Mouse (Mus musculus) intestine, embryonic 14.5 days (tissue): Measurements from ENCODE around the gene Miga1. TPM values are rescaled to one million over a fixed set of nuclear protein-coding genes. Genes with fewer than 3 reads are reported as not detected.

Source experiments
- ATAC-seq: fragments of 200-750 bp; cut with Nextera tagmentation; replicated peaks from 2 replicates; pipeline ENCODE4 v1.8.0; 2017; ENCODE audit warnings: low read depth, moderate number of reproducible peaks, moderate TSS enrichment, moderate library complexity; ENCODE audit not compliant: low FRiP score, low TSS enrichment
- DNase-seq: peaks from one replicate; pipeline ENCODE4 v3.0.0-alpha.2; 2018; ENCODE audit warnings: low spot score
- H3K27ac ChIP-seq: fragments of 300-500 bp; sonication (generic); 2 replicates; pipeline ENCODE4 v1.5.1; 2014; ENCODE audit warnings: low read depth, mild to moderate bottlenecking, control low read depth
- H3K27me3 ChIP-seq: fragments of 300-500 bp; sonication (generic); replicated peaks from 2 replicates; pipeline ENCODE4 v1.6.1; 2014; ENCODE audit warnings: low read length, control low read depth; ENCODE audit not compliant: control insufficient read depth, insufficient read depth
- H3K36me3 ChIP-seq: fragments of 300-500 bp; sonication (generic); 2 replicates; pipeline ENCODE4 v1.6.1; 2014; ENCODE audit warnings: low read length, control low read depth; ENCODE audit not compliant: control insufficient read depth, insufficient read depth
- H3K4me1 ChIP-seq: fragments of 300-500 bp; sonication (generic); replicated peaks from 2 replicates; pipeline ENCODE4 v1.6.1; 2014; ENCODE audit warnings: low read length, control low read depth, mixed read lengths; ENCODE audit not compliant: control insufficient read depth, insufficient read depth
- H3K4me2 ChIP-seq: fragments of 300-500 bp; sonication (generic); 2 replicates; pipeline ENCODE4 v1.6.1; 2014; ENCODE audit warnings: low read length
- H3K4me3 ChIP-seq: fragments of 300-500 bp; sonication (generic); 2 replicates; pipeline ENCODE4 v1.5.1; 2014; ENCODE audit warnings: low read depth, low read length, control low read depth, mixed read lengths
- H3K9ac ChIP-seq: fragments of 300-500 bp; sonication (generic); 2 replicates; pipeline ENCODE4 v1.6.1; 2014; ENCODE audit warnings: mild to moderate bottlenecking, low read length
- H3K9me3 ChIP-seq: fragments of 300-500 bp; sonication (generic); 2 replicates; pipeline ENCODE4 v1.6.1; 2016; ENCODE audit warnings: low read length, control low read depth; ENCODE audit not compliant: control insufficient read depth
- WGBS: fragments of 180-500 bp; shearing (Covaris S2); extraction: QIAGEN DNeasy Blood & Tissue Kit; methylation state at CpG from one replicate; pipeline ENCODE4 v1.1.7; 2014; 5-methylcytosine and 5-hydroxymethylcytosine counted together
- polyA plus RNA-seq: library from polyadenylated mRNA; unstranded; fragments of >200 nt; fragmentation: Nextera tagmentation; extraction: Ambion mirVana; gene quantifications from 2 replicates; pipeline ENCODE4 v1.2.1, GENCODE M21; 2014

Miga1 gene
- polyA plus RNA-seq, 1 experiment from 2014 or later = 19.2 TPM

- Histone ChIP-seq H3K27me3 (no peaks in the 10 kb centered on the region), H3K27ac (no peak overlapping the region), H3K9me3 (no peaks in the 10 kb centered on the region), H3K4me1 (no peaks in the 10 kb centered on the region; the same call in 1 of the 2 replicates), H3K36me3 (no peaks in the 10 kb centered on the region), H3K4me3 (no peak overlapping the region), H3K4me2 (no peak overlapping the region), H3K9ac (no peak overlapping the region)
- 87% methylated on average over 3 of the region's 3 CpGs for WGBS
- ATAC-seq = no peak
- no peak for DNase-seq
These were observed 82.7 kb downstream of the Miga1 start for GRCm38 (mm10) chr3:152257528-152257927.

- no peak overlapping the region for H3K4me3 ChIP-seq
- H3K27me3 ChIP-seq = no peaks in the 10 kb centered on the region
- no peaks in the 10 kb centered on the region; the same call in 1 of the 2 replicates for H3K4me1 ChIP-seq
- no peak overlapping the region for H3K27ac ChIP-seq
- H3K36me3 ChIP-seq = peaks cover 11% of the 10 kb centered on the region
- DNase-seq (no peak), ATAC-seq (no peak)
- H3K9ac ChIP-seq = no peak overlapping the region
- 82% methylated on average over 1 of the region's 1 CpGs for WGBS
- H3K9me3 ChIP-seq = no peaks in the 10 kb centered on the region
- no peak overlapping the region for H3K4me2 ChIP-seq
These were observed 89.7 kb downstream of the Miga1 start for GRCm38 (mm10) chr3:152250487-152250886.

GRCm38 (mm10) chr3:152247708-152248107, 92.5 kb downstream of the Miga1 start:
- Histone ChIP-seq H3K36me3 (peaks cover 14% of the 10 kb centered on the region), H3K27ac (no peak overlapping the region), H3K9me3 (peaks cover 2% of the 10 kb centered on the region; the same call in 1 of the 2 replicates), H3K4me1 (no peaks in the 10 kb centered on the region), H3K9ac (no peak overlapping the region), H3K4me2 (no peak overlapping the region), H3K4me3 (no peak overlapping the region), H3K27me3 (no peaks in the 10 kb centered on the region)
- DNase-seq (no peak), ATAC-seq (no peak)
- 87% methylated on average over 12 of the region's 12 CpGs for WGBS

- no peak for DNase-seq
- Histone ChIP-seq H3K4me2 (no peak overlapping the region), H3K27me3 (no peaks in the 10 kb centered on the region), H3K27ac (no peak overlapping the region), H3K9me3 (peaks cover 2% of the 10 kb centered on the region; the same call in 1 of the 2 replicates), H3K4me1 (no peaks in the 10 kb centered on the region), H3K36me3 (peaks cover 19% of the 10 kb centered on the region), H3K9ac (no peak overlapping the region), H3K4me3 (no peak overlapping the region)
- 78% methylated on average over 5 of the region's 5 CpGs for WGBS
- ATAC-seq = no peak
These were observed 94.8 kb downstream of the Miga1 start for GRCm38 (mm10) chr3:152245273-152245910.

GRCm38 (mm10) chr3:152243304-152243703, 96.9 kb downstream of the Miga1 start:
- no peaks in the 10 kb centered on the region for H3K27me3 ChIP-seq
- 78% methylated on average over 4 of the region's 4 CpGs for WGBS
- peaks cover 25% of the 10 kb centered on the region for H3K36me3 ChIP-seq

GRCm38 (mm10) chr3:152241098-152241497, 99.1 kb downstream of the Miga1 start:
- no peak for DNase-seq
- no peak overlapping the region for H3K4me2 ChIP-seq
- H3K4me1 ChIP-seq = no peaks in the 10 kb centered on the region
- H3K36me3 ChIP-seq = peaks cover 43% of the 10 kb centered on the region
- H3K27ac ChIP-seq = no peak overlapping the region
- peaks cover 2% of the 10 kb centered on the region; the same call in 1 of the 2 replicates for H3K9me3 ChIP-seq
- 58% methylated on average over 3 of the region's 3 CpGs for WGBS
- no peak for ATAC-seq
- no peak overlapping the region for H3K4me3 ChIP-seq
- no peak overlapping the region for H3K9ac ChIP-seq
- H3K27me3 ChIP-seq = no peaks in the 10 kb centered on the region

More at GRCm38 (mm10) chr3:152243304-152243703, 96.9 kb downstream of the Miga1 start:
- DNase-seq = no peak
- no peaks in the 10 kb centered on the region for H3K4me1 ChIP-seq
- no peak for ATAC-seq
- H3K9ac ChIP-seq = no peak overlapping the region
- peaks cover 2% of the 10 kb centered on the region; the same call in 1 of the 2 replicates for H3K9me3 ChIP-seq
- no peak overlapping the region for H3K4me2 ChIP-seq
- H3K27ac ChIP-seq = no peak overlapping the region
- H3K4me3 ChIP-seq = no peak overlapping the region

GRCm38 (mm10) chr3:152239592-152239991, 100.6 kb downstream of the Miga1 start:
- peaks cover 54% of the 10 kb centered on the region for H3K36me3 ChIP-seq
- H3K27ac ChIP-seq = no peak overlapping the region
- ATAC-seq (no peak), DNase-seq (no peak)
- H3K9ac ChIP-seq = no peak overlapping the region
- H3K4me3 ChIP-seq = no peak overlapping the region
- H3K4me2 ChIP-seq = no peak overlapping the region
- H3K27me3 ChIP-seq = no peaks in the 10 kb centered on the region
- no peaks in the 10 kb centered on the region for H3K4me1 ChIP-seq
- 97% methylated on average over 1 of the region's 1 CpGs for WGBS
- H3K9me3 ChIP-seq = no peaks in the 10 kb centered on the region

- 63% methylated on average over 2 of the region's 2 CpGs for WGBS
- H3K36me3 ChIP-seq = peaks cover 61% of the 10 kb centered on the region
These were observed 101.4 kb downstream of the Miga1 start for GRCm38 (mm10) chr3:152238836-152239235.

GRCm38 (mm10) chr3:152235805-152236204, 104.4 kb downstream of the Miga1 start:
- Histone ChIP-seq H3K27me3 (no peaks in the 10 kb centered on the region), H3K9ac (no peak overlapping the region), H3K9me3 (no peaks in the 10 kb centered on the region), H3K27ac (no peak overlapping the region), H3K36me3 (peaks cover 84% of the 10 kb centered on the region), H3K4me2 (no peak overlapping the region), H3K4me3 (no peak overlapping the region), H3K4me1 (no peaks in the 10 kb centered on the region)
- DNase-seq (no peak), ATAC-seq (no peak)
- WGBS = 95% methylated on average over 1 of the region's 1 CpGs

More at GRCm38 (mm10) chr3:152238836-152239235, 101.4 kb downstream of the Miga1 start:
- no peaks in the 10 kb centered on the region for H3K27me3 ChIP-seq
- H3K4me1 ChIP-seq = no peaks in the 10 kb centered on the region
- H3K9me3 ChIP-seq = no peaks in the 10 kb centered on the region
- H3K4me2 ChIP-seq = no peak overlapping the region
- H3K4me3 ChIP-seq = no peak overlapping the region
- no peak overlapping the region for H3K9ac ChIP-seq
- no peak for DNase-seq
- ATAC-seq = peak; percentile 41; the same call in 1 of the 2 replicates
- no peak overlapping the region for H3K27ac ChIP-seq
